Mouse (Mus musculus) small intestine, adult 2 months (tissue): ENCODE measurements around the gene Rad51b.

ENCODE experiments used
- CTCF ChIP-seq: fragments of 200-500 bp; IDR thresholded peaks from 2 replicates; pipeline ENCODE4 v1.5.1; 2012; ENCODE audit warnings: low read depth, mild to moderate bottlenecking, control low read depth, inconsistent platforms, low read length, moderate library complexity, mixed read lengths; ENCODE audit not compliant: insufficient replicate concordance, insufficient read length; ENCODE audit errors: extremely low read depth
- POLR2A ChIP-seq: fragments of 200-500 bp; IDR thresholded peaks from 2 replicates; pipeline ENCODE4 v1.6.1; 2012; ENCODE audit warnings: low read depth, mild to moderate bottlenecking, control low read depth, inconsistent platforms, low read length, moderate library complexity

DNA sequence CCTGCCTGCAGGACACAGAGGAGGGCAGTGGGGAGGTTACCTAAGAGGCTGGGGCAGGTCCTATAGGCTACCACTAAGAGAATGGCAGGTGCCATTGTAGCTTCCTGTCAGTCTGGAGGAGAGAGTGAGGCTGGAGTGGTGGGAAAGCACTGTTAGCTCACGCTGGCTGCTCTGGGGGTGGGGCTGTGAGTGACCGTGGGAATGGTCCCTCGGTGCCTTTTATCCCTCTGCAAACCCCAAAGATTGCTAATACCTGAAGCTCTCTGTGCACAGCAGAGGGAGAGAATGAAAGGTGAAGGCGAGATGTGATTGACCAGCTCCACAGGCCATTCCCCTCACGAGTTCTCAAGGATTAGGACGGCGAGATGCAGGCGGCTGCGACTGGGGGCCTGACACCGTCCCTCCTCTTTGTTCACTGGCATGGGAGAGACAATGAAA, 510.3 kb downstream of the Rad51b start:
- TF ChIP-seq CTCF (no peak), POLR2A (no peak)
